Mouse (Mus musculus) ES-Bruce4 (cell line): ENCODE data around the gene Tecpr2. TPM values are rescaled to one million over a fixed set of nuclear protein-coding genes. Genes with fewer than 3 reads are reported as not detected.

Experiments used
- H3K27ac ChIP-seq: 2 replicates; pipeline ENCODE4 v1.5.1; 2012; ENCODE audit warnings: low read length, inconsistent platforms; ENCODE audit not compliant: insufficient read depth
- H3K27me3 ChIP-seq: 2 replicates; pipeline ENCODE4 v1.6.1; 2012; ENCODE audit warnings: mild to moderate bottlenecking, low read length, inconsistent platforms; ENCODE audit not compliant: control insufficient read depth, poor library complexity, insufficient read depth, severe bottlenecking
- H3K36me3 ChIP-seq: 2 replicates; pipeline ENCODE4 v1.6.1; 2012; ENCODE audit warnings: inconsistent platforms, mild to moderate bottlenecking, low read length, moderate library complexity; ENCODE audit not compliant: control insufficient read depth, poor library complexity, insufficient read depth, severe bottlenecking
- H3K4me1 ChIP-seq: one replicate; pipeline ENCODE4 v1.8.1; 2011; ENCODE audit warnings: low read length; ENCODE audit not compliant: control insufficient read depth, insufficient read depth
- H3K4me3 ChIP-seq: 2 replicates; pipeline ENCODE4 v1.5.1; 2011; ENCODE audit warnings: low read depth, mild to moderate bottlenecking, low read length
- H3K9ac ChIP-seq: 2 replicates; pipeline ENCODE4 v1.6.1; 2012; ENCODE audit warnings: low read depth, mild to moderate bottlenecking, inconsistent platforms; ENCODE audit not compliant: poor library complexity, severe bottlenecking
- H3K9me3 ChIP-seq: replicated peaks from 2 replicates; pipeline ENCODE4 v1.6.1; 2012; ENCODE audit warnings: mild to moderate bottlenecking, low read length, inconsistent platforms; ENCODE audit not compliant: control insufficient read depth, poor library complexity, insufficient read depth, severe bottlenecking
- CTCF ChIP-seq: IDR thresholded peaks from one replicate; pipeline ENCODE4 v1.8.1; 2011; ENCODE audit warnings: low read depth, low read length
- EP300 ChIP-seq: IDR thresholded peaks from 2 replicates; pipeline ENCODE4 v1.6.1; 2011; ENCODE audit warnings: low read depth, low read length; ENCODE audit not compliant: insufficient read depth
- POLR2A ChIP-seq: IDR thresholded peaks from one replicate; pipeline ENCODE4 v1.8.1; 2011; ENCODE audit warnings: low read length; ENCODE audit not compliant: insufficient read depth
- polyA plus RNA-seq: library from polyadenylated mRNA; stranded (reverse); fragments of >200 nt; gene quantifications from 2 replicates; pipeline ENCODE4 v1.2.4, GENCODE M21; 2011; ENCODE audit warnings: low read depth; ENCODE audit not compliant: missing spikeins, insufficient read depth, insufficient read length

Tecpr2 gene
- polyA plus RNA-seq, 1 experiment, result 7.3 TPM

- Histone ChIP-seq H3K27ac (peak overlapping the region; percentile 34; the same call in 1 of the 2 replicates), H3K9ac (peak overlapping the region; percentile 74), H3K27me3 (no peaks in the 10 kb centered on the region), H3K36me3 (no peaks in the 10 kb centered on the region), H3K9me3 (no peaks in the 10 kb centered on the region), H3K4me1 (no peaks in the 10 kb centered on the region), H3K4me3 (peak overlapping the region; percentile 88)
- TF ChIP-seq EP300 (no peak), POLR2A (no peak), CTCF (no peak)
Measured at GRCm38 (mm10) chr12:110844227-110845130, 44.6 kb upstream of the Tecpr2 start.

GRCm38 (mm10) chr12:110845131-110845880 is 43.8 kb upstream of the Tecpr2 start:
- no peaks in the 10 kb centered on the region for H3K27me3 ChIP-seq
- H3K9me3 ChIP-seq, result no peaks in the 10 kb centered on the region
- H3K4me3 ChIP-seq, result peak overlapping the region; percentile 88
- peak overlapping the region; percentile 74 for H3K9ac ChIP-seq
- H3K36me3 ChIP-seq, result no peaks in the 10 kb centered on the region
- H3K4me1 ChIP-seq, result no peaks in the 10 kb centered on the region
- no peak for TF ChIP-seq POLR2A
- no peak for TF ChIP-seq CTCF
- TF ChIP-seq EP300, result peak; percentile 78; the same call in 1 of the 2 replicates
- H3K27ac ChIP-seq, result peak overlapping the region; percentile 36

GRCm38 (mm10) chr12:110846191-110846765 is 42.8 kb upstream of the Tecpr2 start:
- Histone ChIP-seq H3K4me3 (peak overlapping the region; percentile 81), H3K9me3 (no peaks in the 10 kb centered on the region), H3K36me3 (no peaks in the 10 kb centered on the region), H3K9ac (peak overlapping the region; percentile 64), H3K27ac (no peak overlapping the region), H3K4me1 (peaks cover 1% of the 10 kb centered on the region), H3K27me3 (no peaks in the 10 kb centered on the region)
- TF ChIP-seq CTCF (no peak), POLR2A (no peak), EP300 (no peak)

GRCm38 (mm10) chr12:110850010-110850928 is 38.8 kb upstream of the Tecpr2 start, which contains the start of gene Zfp839:
Gene Zfp839 (plus strand): TSS chr12:110850253.
- Histone ChIP-seq H3K36me3 (no peaks in the 10 kb centered on the region), H3K27me3 (no peaks in the 10 kb centered on the region), H3K9ac (peak within 1 kb of the TSS; percentile 89), H3K4me1 (peaks cover 8% of the 10 kb centered on the region), H3K27ac (peak within 1 kb of the TSS; percentile 42), H3K9me3 (no peaks in the 10 kb centered on the region), H3K4me3 (peak within 1 kb of the TSS; percentile 92)
- TF ChIP-seq EP300, result peak; percentile 47; the same call in 1 of the 2 replicates
- no peak for TF ChIP-seq CTCF

- H3K4me3 ChIP-seq, result peak overlapping the region; percentile 92
- peak overlapping the region; percentile 42; the same call in 1 of the 2 replicates for H3K27ac ChIP-seq
- H3K27me3 ChIP-seq, result no peaks in the 10 kb centered on the region
- no peaks in the 10 kb centered on the region for H3K36me3 ChIP-seq
- no peaks in the 10 kb centered on the region for H3K9me3 ChIP-seq
- no peak for TF ChIP-seq CTCF
- TF ChIP-seq POLR2A, result no peak
- no peak for TF ChIP-seq EP300
- peaks cover 8% of the 10 kb centered on the region for H3K4me1 ChIP-seq
- peak overlapping the region; percentile 89 for H3K9ac ChIP-seq
Measured at GRCm38 (mm10) chr12:110850929-110851256, 38.2 kb upstream of the Tecpr2 start.
